Mouse (Mus musculus) bone marrow macrophage, adult 2 months (primary cell): ENCODE measurements at regions not wholly inside any gene's neighbourhood (a gene's known extent, or its start where the extent isn't known, plus 50 kb on each side); places are given as distances from the start of the nearest gene placed in this dataset.

Experiments used
- CTCF ChIP-seq: IDR thresholded peaks from 2 replicates; pipeline ENCODE4 v1.5.1; 2012; ENCODE audit warnings: low read depth, mild to moderate bottlenecking, low read length, moderate library complexity
- POLR2A ChIP-seq: IDR thresholded peaks from 2 replicates; pipeline ENCODE4 v1.6.1; 2012; ENCODE audit warnings: mild to moderate bottlenecking, low read depth, low read length, borderline replicate concordance

- TF ChIP-seq CTCF, result no peak
- TF ChIP-seq POLR2A, result no peak
Observed at GRCm38 (mm10) chr2:74933771-74934170, 108.2 kb downstream of the Mtx2 start.
